Mouse (Mus musculus): ENCODE data around the gene Pgm5.
"Not testable (repeated sequence)": the region's sequence is repeated elsewhere in the genome, so short reads cannot be mapped to it uniquely, and the experiment has no call there.

The Pgm5 gene

DNA sequence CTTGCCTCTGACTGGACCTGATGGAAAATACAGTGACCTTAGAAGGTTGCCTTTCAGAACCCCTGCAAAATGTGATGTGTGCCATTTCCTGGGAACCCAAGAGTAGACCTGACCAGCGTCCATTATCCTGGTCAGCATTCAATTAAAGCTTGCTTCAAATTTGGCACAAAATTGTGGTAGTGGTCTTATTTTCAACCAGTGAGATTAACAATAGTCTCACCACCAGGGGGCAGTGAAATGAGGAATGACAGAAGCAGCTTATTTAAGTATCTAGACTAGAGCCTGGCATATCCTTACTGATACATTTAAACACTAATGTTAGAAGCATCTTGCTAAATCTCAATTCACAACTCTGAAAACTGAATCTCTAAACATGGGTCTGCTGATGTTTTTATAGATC lies 156.3 kb downstream of the Pgm5 start:
- DNase-seq (ENCODE audit: low spot score in 2 of 2): no peak

DNA sequence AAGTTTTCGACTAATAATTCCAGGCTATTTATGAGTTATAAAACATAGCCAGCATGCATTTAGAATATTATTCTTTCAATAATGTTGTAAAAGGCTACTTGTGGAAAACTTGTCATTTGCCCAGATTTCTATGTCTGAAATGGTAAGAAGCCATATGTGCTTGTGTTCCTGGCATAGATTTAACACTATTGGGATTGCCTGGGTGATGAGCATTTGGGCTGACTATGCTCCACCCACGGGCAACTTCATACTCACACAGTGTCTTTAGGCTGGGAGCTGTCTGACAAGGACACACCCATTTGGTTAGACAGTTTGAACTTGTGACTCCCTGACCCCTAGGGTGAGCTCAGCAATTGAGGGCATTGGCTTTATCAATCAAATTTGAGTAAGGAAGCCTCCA lies 157.3 kb downstream of the Pgm5 start:
- peak in 1 of 2 experiments; percentile 20 for DNase-seq (ENCODE audit: low spot score in 2 of 2)

- DNase-seq (ENCODE audit: low spot score in 2 of 2): no peak
These were observed 158.0 kb downstream of the Pgm5 start for GRCm38 (mm10) chr19:24703680-24704079.

- not testable (repeated sequence) for DNase-seq (ENCODE audit: low spot score in 2 of 2)
These were observed 158.5 kb downstream of the Pgm5 start for GRCm38 (mm10) chr19:24703168-24703567.

- DNase-seq (ENCODE audit: low spot score in 2 of 2): no peak
These were observed 159.9 kb downstream of the Pgm5 start for GRCm38 (mm10) chr19:24701716-24702115.

DNA sequence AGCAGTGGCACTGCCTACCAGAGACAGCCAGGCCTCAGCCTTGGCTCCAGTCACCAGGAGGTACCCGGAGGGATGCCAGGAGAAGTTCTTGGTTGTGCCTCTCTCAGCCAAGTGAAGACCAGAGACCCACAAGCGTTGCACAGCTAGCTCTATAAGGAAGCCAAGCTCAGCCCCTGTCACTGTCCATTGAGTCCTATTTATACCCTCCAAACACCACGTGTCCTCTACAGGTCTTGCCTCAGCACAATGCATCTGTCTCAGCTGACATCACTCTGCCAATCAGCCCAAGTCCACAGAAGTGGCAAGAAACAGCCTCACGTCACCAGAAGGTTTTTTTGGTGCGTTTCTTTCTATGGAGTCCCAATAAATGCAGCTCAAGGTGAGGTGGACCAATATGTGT lies 161.0 kb downstream of the Pgm5 start:
- DNase-seq (ENCODE audit: low spot score in 2 of 2): no peak

GRCm38 (mm10) chr19:24699910-24700309 lies 161.7 kb downstream of the Pgm5 start:
- DNase-seq (ENCODE audit: low spot score in 2 of 2): no peak

- DNase-seq (ENCODE audit: low spot score in 2 of 2): no peak
These were observed 162.5 kb downstream of the Pgm5 start for GRCm38 (mm10) chr19:24699196-24699595.

GRCm38 (mm10) chr19:24698651-24699050 lies 163.0 kb downstream of the Pgm5 start:
- DNase-seq (ENCODE audit: low spot score in 2 of 2): no peak

GRCm38 (mm10) chr19:24697946-24698345 lies 163.7 kb downstream of the Pgm5 start:
- DNase-seq (ENCODE audit: low spot score in 2 of 2): no peak

DNA sequence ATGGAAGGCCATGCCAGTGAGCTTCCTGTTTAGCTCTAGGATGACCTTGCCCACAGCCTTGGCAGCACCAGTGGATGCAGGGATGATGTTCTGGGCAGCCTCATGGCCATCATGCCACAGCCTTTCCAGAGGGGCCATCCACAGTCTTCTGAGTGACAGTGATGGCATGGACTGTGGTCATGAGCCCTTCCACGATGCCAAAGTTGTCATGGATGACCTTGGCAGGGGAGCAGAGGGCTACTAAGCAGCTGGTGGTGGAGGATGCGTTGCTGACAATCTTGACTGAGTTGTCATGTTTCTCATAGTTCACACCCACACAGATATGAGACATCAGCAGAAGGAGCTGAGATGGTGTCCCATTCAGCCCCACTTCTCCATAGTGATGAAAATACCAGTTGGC lies 169.0 kb downstream of the Pgm5 start:
- no peak for DNase-seq (ENCODE audit: low spot score in 2 of 2)

- DNase-seq (ENCODE audit: low spot score in 2 of 2): no peak
These were observed 172.1 kb downstream of the Pgm5 start for GRCm38 (mm10) chr19:24689531-24689930.

DNA sequence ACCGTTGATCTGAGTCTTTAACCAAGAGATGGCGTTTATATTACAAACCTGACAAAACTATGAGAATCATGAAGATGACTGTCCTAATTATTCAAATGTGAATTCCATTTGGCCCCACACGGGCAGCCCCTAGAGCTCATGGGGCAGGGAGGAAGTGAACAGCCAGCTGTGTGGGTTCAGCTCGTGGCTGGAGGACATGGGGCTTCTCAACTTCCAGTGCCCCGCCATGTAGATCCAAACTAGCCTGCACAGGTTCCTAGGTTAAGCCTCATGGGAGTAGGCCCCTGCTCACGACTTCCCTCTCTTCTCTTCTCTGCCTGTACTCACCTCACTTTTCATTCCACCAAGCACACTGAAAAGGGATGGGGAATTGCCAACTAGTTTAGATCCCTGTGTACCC lies 173.3 kb downstream of the Pgm5 start:
- no peak for DNase-seq (ENCODE audit: low spot score in 2 of 2)

GRCm38 (mm10) chr19:24686411-24686810 lies 175.2 kb downstream of the Pgm5 start:
- DNase-seq (ENCODE audit: low spot score in 2 of 2): no peak

DNA sequence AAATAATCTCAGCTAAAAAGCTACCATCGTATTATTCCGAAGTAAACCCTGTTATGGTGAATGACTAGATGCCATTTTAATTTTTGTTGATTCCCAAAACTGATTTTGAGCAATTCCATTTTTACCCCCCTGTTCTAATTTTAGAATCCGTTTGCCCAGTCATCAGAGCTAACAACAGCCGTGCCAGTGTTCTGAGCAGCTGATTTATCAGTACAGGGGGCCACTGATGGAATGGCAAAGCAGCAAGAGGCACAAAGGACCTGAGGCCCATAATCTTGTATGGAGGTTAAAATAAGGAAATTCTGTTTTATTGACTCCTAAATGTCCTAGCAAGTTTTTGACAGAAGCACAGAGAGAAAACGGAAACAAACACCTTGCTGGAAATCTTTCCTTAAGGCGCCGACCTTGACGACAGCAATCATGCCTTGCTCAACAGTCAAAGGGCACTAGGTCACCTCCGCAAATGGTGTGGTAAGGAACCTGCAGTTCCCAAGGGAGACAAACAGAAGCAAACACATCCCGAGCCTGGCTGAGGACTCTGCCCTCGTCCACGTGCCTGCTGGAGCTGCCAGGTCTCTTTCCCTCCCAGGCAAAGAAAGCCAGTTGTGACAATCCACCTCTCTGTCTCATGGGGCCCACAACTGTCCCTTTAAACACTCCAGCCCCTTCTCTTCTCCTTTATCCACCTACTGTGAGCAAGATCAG lies 178.5 kb downstream of the Pgm5 start:
- no peak for DNase-seq (ENCODE audit: low spot score in 2 of 2)

- peak in 1 of 2 experiments; percentile 31 for DNase-seq (ENCODE audit: low spot score in 2 of 2)
These were observed 184.2 kb downstream of the Pgm5 start for GRCm38 (mm10) chr19:24677242-24677984.

- no peak for DNase-seq (ENCODE audit: low spot score in 2 of 2)
These were observed 185.2 kb downstream of the Pgm5 start for GRCm38 (mm10) chr19:24676429-24676828.

GRCm38 (mm10) chr19:24673762-24674161 lies 187.9 kb downstream of the Pgm5 start, which contains the start of gene Tmem252:
Tmem252 (plus strand) TSS chr19:24674008.
- no peak for DNase-seq (ENCODE audit: low spot score in 2 of 2)

DNA sequence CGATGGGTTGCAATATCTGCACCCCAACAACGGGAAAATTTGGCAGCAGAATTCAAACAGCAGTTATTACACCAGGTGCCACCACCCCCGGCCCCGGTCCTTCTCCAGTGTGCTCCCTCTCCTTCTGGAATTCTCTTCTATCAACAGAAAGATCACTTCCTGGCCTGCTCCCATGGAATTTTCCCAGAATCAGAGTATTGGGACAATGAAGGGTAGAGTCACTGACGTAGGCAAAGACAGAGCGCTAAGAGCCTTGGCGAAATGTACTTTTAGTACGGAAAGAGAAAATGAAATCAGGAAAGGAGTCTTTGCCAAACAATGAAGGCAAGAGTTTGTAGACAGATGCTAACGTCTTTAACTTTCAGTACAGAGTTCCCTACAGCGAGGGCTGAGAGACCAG lies 188.3 kb downstream of the Pgm5 start:
- no peak for DNase-seq (ENCODE audit: low spot score in 2 of 2)

GRCm38 (mm10) chr19:24672366-24672960 lies 189.2 kb downstream of the Pgm5 start:
- no peak for DNase-seq (ENCODE audit: low spot score in 2 of 2)

GRCm38 (mm10) chr19:24671571-24671970 lies 190.1 kb downstream of the Pgm5 start:
- DNase-seq (ENCODE audit: low spot score in 2 of 2): no peak

DNA sequence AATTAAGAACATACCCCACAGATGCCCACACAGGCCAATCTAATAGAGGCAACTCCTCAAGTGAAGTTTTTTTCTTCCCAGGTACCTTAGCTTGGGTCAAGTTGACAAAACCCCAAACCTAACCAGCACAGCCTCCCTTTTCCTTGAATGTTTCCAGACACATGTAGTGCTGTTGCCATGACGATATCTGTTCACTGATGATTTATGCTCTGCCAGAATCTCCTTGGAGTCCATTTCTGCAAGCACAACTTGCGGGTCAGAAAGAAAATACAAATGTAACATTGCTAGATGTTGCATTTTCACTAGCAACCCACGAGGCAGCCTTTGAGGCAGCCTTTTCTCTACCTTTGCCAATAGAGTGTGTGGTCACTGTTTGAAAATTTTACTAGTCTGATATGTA lies 194.1 kb downstream of the Pgm5 start:
- no peak for DNase-seq (ENCODE audit: low spot score in 2 of 2)

DNA sequence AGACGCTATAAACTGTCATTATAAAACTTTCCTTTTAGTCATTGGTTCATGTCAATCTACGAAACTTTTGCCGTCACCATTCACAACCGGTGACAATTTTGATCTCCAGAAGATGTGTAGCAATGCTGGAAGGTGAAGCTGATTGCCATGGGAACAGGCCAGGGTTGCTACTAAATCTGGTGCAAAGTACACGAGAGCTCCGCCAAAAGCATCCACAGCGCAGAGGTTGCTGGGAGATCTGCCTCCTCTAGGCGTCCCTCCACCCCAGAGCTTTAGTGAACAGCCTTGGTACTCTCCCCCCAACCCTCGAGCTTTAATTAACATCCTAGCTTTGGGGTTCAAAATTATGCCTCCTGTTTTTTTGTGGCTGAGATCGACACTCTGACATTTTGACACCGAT lies 195.9 kb downstream of the Pgm5 start:
- DNase-seq (ENCODE audit: low spot score in 2 of 2): no peak

All from right cerebral cortex, postnatal 36 days (tissue).